Comparison of ENCODE assay signal across 8 mouse cellular contexts in genomic region chr11:83271951-83272843, GRCm38 (mm10). TPM values are rescaled to one million over a fixed set of nuclear protein-coding genes. Genes with fewer than 3 reads are reported as not detected.
A peak's percentile ranks its signal among the peaks of the same experiment; 100 is the strongest.
DNase-seq lines count a peak whose midpoint lies in the region; ATAC-seq and TF ChIP-seq lines count a peak whose summit lies in the region.

No protein-coding gene starts in this region.

- no peak for TF ChIP-seq CTCF in embryonic fibroblast, embryonic 13.5 days (IDR thresholded peaks at IDR 0.05; ENCODE audit: borderline replicate concordance, insufficient read depth, low read length)

- H3K27ac ChIP-seq in intestine, embryonic 15.5 days: no peak overlapping the region
- H3K27ac ChIP-seq in intestine, embryonic 16.5 days (ENCODE audit: low read length): no peak overlapping the region
- H3K27ac ChIP-seq in embryonic fibroblast, embryonic 13.5 days (ENCODE audit: insufficient read depth, low read length): no peak overlapping the region
- peak overlapping the region; percentile 90 for H3K27ac ChIP-seq in midbrain, embryonic 16.5 days (ENCODE audit: low read length)

- DNase-seq in MEL-GATA-1-ER (ENCODE audit: extremely low read depth, low read depth): peak; percentile 49
- peak; percentile 12 to 47 for DNase-seq in kidney, postnatal 4 days
- DNase-seq in layer of hippocampus, adult 9-10 months (ENCODE audit: low spot score): no peak
- DNase-seq in frontal cortex, adult 2 months (ENCODE audit: extremely low spot score in 1 of 2, low spot score in 1 of 2): no peak

- no peak overlapping the region for H3K4me3 ChIP-seq in intestine, embryonic 15.5 days (replicated peaks)
- H3K4me3 ChIP-seq in intestine, embryonic 16.5 days (ENCODE audit: low read length): no peak overlapping the region
- no peak overlapping the region for H3K4me3 ChIP-seq in embryonic fibroblast, embryonic 13.5 days (ENCODE audit: insufficient read depth, low read length)
- no peak overlapping the region for H3K4me3 ChIP-seq in midbrain, embryonic 16.5 days (ENCODE audit: low read depth, low read length)

- H3K4me1 ChIP-seq in intestine, embryonic 15.5 days (replicated peaks): no peaks in the 10 kb centered on the region
- no peaks in the 10 kb centered on the region; the same call in 1 of the 2 replicates for H3K4me1 ChIP-seq in intestine, embryonic 16.5 days (ENCODE audit: control insufficient read depth, insufficient read depth, low read length)
- no peaks in the 10 kb centered on the region for H3K4me1 ChIP-seq in embryonic fibroblast, embryonic 13.5 days (ENCODE audit: control insufficient read depth, insufficient read depth, low read length)
- no peaks in the 10 kb centered on the region for H3K4me1 ChIP-seq in midbrain, embryonic 16.5 days (ENCODE audit: control insufficient read depth, insufficient read depth, low read length)

- WGBS in intestine, embryonic 15.5 days: 17% methylated on average over 2 of the region's 2 CpGs
- WGBS in intestine, embryonic 16.5 days: 24% methylated on average over 2 of the region's 2 CpGs
- 16% methylated on average over 2 of the region's 2 CpGs for WGBS in midbrain, embryonic 16.5 days

- H3K9me3 ChIP-seq in intestine, embryonic 15.5 days: no peaks in the 10 kb centered on the region
- H3K9me3 ChIP-seq in intestine, embryonic 16.5 days (ENCODE audit: control insufficient read depth, low read length): no peaks in the 10 kb centered on the region
- H3K9me3 ChIP-seq in midbrain, embryonic 16.5 days (replicated peaks; ENCODE audit: control insufficient read depth, low read length, poor library complexity, severe bottlenecking): no peaks in the 10 kb centered on the region

- H3K36me3 ChIP-seq in intestine, embryonic 15.5 days: no peaks in the 10 kb centered on the region
- no peaks in the 10 kb centered on the region for H3K36me3 ChIP-seq in intestine, embryonic 16.5 days (ENCODE audit: control insufficient read depth, insufficient read depth, low read length)
- H3K36me3 ChIP-seq in midbrain, embryonic 16.5 days (ENCODE audit: control insufficient read depth, insufficient read depth, low read length): no peaks in the 10 kb centered on the region

- H3K9ac ChIP-seq in intestine, embryonic 15.5 days: no peak overlapping the region
- H3K9ac ChIP-seq in intestine, embryonic 16.5 days (ENCODE audit: low read depth, low read length): no peak overlapping the region
- no peak overlapping the region for H3K9ac ChIP-seq in midbrain, embryonic 16.5 days (ENCODE audit: low read depth, low read length)

- TF ChIP-seq POLR2A in embryonic fibroblast, embryonic 13.5 days (IDR thresholded peaks at IDR 0.05; ENCODE audit: low read depth, low read length): peak; percentile 28

- H3K4me2 ChIP-seq in intestine, embryonic 15.5 days (replicated peaks): no peak overlapping the region
- no peak overlapping the region for H3K4me2 ChIP-seq in intestine, embryonic 16.5 days (ENCODE audit: low read depth, low read length)
- peak overlapping the region; percentile 71 for H3K4me2 ChIP-seq in midbrain, embryonic 16.5 days (ENCODE audit: low read length)

- no peaks in the 10 kb centered on the region for H3K27me3 ChIP-seq in intestine, embryonic 15.5 days (replicated peaks)
- no peaks in the 10 kb centered on the region for H3K27me3 ChIP-seq in intestine, embryonic 16.5 days (replicated peaks; ENCODE audit: control insufficient read depth, insufficient read depth, low read length)
- H3K27me3 ChIP-seq in midbrain, embryonic 16.5 days (ENCODE audit: control insufficient read depth, insufficient read depth, low read depth, low read length): no peaks in the 10 kb centered on the region

- ATAC-seq in intestine, embryonic 15.5 days: peak; percentile 3; the same call in 1 of the 2 replicates
- ATAC-seq in intestine, embryonic 16.5 days: no peak
- ATAC-seq in midbrain, embryonic 16.5 days: no peak

RNA-seq across cellular contexts. Expression of gene Slfn14, which starts 14.3 kb away (rescaled TPM):
- polyA plus RNA-seq in intestine, embryonic 15.5 days (2015; fragmentation: Nextera tagmentation; extraction: Ambion mirVana): 0.34 and 0.88 TPM in 2 replicates
- 0.37 and 0.73 TPM in 2 replicates for polyA plus RNA-seq in intestine, embryonic 16.5 days (2015; fragmentation: Nextera tagmentation; extraction: Ambion mirVana)
- not detected in 2 replicates for polyA plus RNA-seq in embryonic fibroblast, embryonic 13.5 days (2011; ENCODE audit: insufficient read length, low read depth, missing spikeins)
- polyA plus RNA-seq in midbrain, embryonic 16.5 days (2015; fragmentation: Nextera tagmentation; extraction: Ambion mirVana): not detected in 2 replicates
- polyA plus RNA-seq in frontal cortex, adult 2 months (2012; rRNA removed): not detected in 2 replicates

RNA-seq across cellular contexts. Expression of gene Ap2b1, which starts 26.6 kb away (rescaled TPM):
- polyA plus RNA-seq in intestine, embryonic 15.5 days (2015; fragmentation: Nextera tagmentation; extraction: Ambion mirVana): 48.1 and 51.0 TPM in 2 replicates
- polyA plus RNA-seq in intestine, embryonic 16.5 days (2015; fragmentation: Nextera tagmentation; extraction: Ambion mirVana): 46.3 and 49.1 TPM in 2 replicates
- 115 and 122 TPM in 2 replicates for polyA plus RNA-seq in embryonic fibroblast, embryonic 13.5 days (2011; ENCODE audit: insufficient read length, low read depth, missing spikeins)
- polyA plus RNA-seq in midbrain, embryonic 16.5 days (2015; fragmentation: Nextera tagmentation; extraction: Ambion mirVana): 135 and 137 TPM in 2 replicates
- polyA plus RNA-seq in frontal cortex, adult 2 months (2012; rRNA removed): 115 and 125 TPM in 2 replicates

RNA-seq across cellular contexts. Expression of gene Pex12, which starts 30.2 kb away (rescaled TPM):
- polyA plus RNA-seq in intestine, embryonic 15.5 days (2015; fragmentation: Nextera tagmentation; extraction: Ambion mirVana): 13.8 and 16.4 TPM in 2 replicates
- 15.3 and 16.2 TPM in 2 replicates for polyA plus RNA-seq in intestine, embryonic 16.5 days (2015; fragmentation: Nextera tagmentation; extraction: Ambion mirVana)
- polyA plus RNA-seq in embryonic fibroblast, embryonic 13.5 days (2011; ENCODE audit: insufficient read length, low read depth, missing spikeins): 8.9 and 9.0 TPM in 2 replicates
- 16.1 and 16.2 TPM in 2 replicates for polyA plus RNA-seq in midbrain, embryonic 16.5 days (2015; fragmentation: Nextera tagmentation; extraction: Ambion mirVana)
- polyA plus RNA-seq in frontal cortex, adult 2 months (2012; rRNA removed): 7.3 and 8.7 TPM in 2 replicates

Comparison
In these comparisons a context has a peak if more than half of its experiments do, and no peak if none do; other contexts are left out.
1. DNase-seq: peak in MEL-GATA-1-ER (single experiment) and kidney, postnatal 4 days (2 of 2); none in layer of hippocampus, adult 9-10 months (single experiment) and frontal cortex, adult 2 months (0 of 2).